In the genomic region with DNA sequence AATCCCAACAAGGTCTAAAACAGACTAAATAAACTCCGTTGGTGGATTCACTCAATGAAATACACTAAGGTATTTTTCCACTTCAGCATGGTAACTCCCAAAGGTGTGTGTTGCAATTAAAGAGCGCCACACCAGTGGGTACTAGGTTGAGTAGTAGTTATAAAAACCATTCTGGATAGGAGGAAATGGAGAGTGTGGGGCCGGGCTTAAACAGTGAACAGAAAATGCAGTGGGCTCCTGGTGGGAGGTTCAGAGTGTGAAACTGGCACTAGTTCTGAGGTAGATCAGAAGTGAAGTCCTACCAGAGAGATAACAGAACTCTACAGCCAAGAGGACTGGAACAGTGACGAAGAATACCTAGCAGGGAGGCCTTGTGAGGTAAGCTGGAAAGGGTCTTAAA, we compare ENCODE assay signal across 9 mouse cellular contexts. TPM values are rescaled to one million over a fixed set of nuclear protein-coding genes. Genes with fewer than 3 reads are reported as not detected.
DNase-seq lines count a peak whose midpoint lies in the region; ATAC-seq lines count a peak whose summit lies in the region.
"Had no signal": no experiment of that assay in that cellular context is flagged by ENCODE, and none has a peak within 500 bp of the region (broad histone marks: within the 10 kb centered on the region; RNA-seq: fewer than 3 reads in every experiment).

No protein-coding gene starts in this region.

- H3K4me1 ChIP-seq in heart, embryonic 14.5 days (ENCODE audit: control insufficient read depth in 2 of 2, insufficient read depth in 2 of 2, low read length in 2 of 2) = peaks cover 0 to 12% of the 10 kb centered on the region in 2 experiments; a peak in 2 of 4 replicates
- peaks cover 5% of the 10 kb centered on the region; the same call in 1 of the 2 replicates for H3K4me1 ChIP-seq in brown adipose tissue, adult 24 weeks (ENCODE audit: control insufficient read depth, insufficient read depth, insufficient read length, low read length)
- H3K4me1 ChIP-seq in hindbrain, embryonic 13.5 days (replicated peaks) = peaks cover 28% of the 10 kb centered on the region
- H3K4me1 ChIP-seq in midbrain, embryonic 12.5 days = peaks cover 16% of the 10 kb centered on the region

- no peak for ATAC-seq in heart, embryonic 14.5 days (ENCODE audit: insufficient number of reproducible peaks, insufficient read depth, low FRiP score, low read depth)
- no peak for ATAC-seq in hindbrain, embryonic 13.5 days (ENCODE audit: low FRiP score)
- no peak for ATAC-seq in midbrain, embryonic 12.5 days (ENCODE audit: low FRiP score, low read depth)

- H3K4me3 ChIP-seq in heart, embryonic 14.5 days (ENCODE audit: control insufficient read depth in 1 of 2, insufficient read depth in 1 of 2, low read depth in 1 of 2, low read length in 2 of 2) = peak overlapping the region in 1 of 2 experiments; percentile 67; a peak in 2 of 4 replicates
- H3K4me3 ChIP-seq in brown adipose tissue, adult 24 weeks (ENCODE audit: insufficient read depth, low read depth, low read length) = peak overlapping the region; percentile 52
- H3K4me3 ChIP-seq in hindbrain, embryonic 13.5 days = peak overlapping the region; percentile 90
- peak overlapping the region; percentile 91 for H3K4me3 ChIP-seq in midbrain, embryonic 12.5 days

- DNase-seq in heart, postnatal 10 days = no peak
- DNase-seq in urinary bladder, adult 2 months (ENCODE audit: low spot score) = no peak
- DNase-seq in c-Kit-positive CD71-positive TER-119-positive erythroid progenitor cells, embryonic 14.5 days (ENCODE audit: low spot score) = no peak
- no peak for DNase-seq in kidney, postnatal 36 days

- no peaks in the 10 kb centered on the region for H3K27me3 ChIP-seq in heart, embryonic 14.5 days (ENCODE audit: control insufficient read depth, insufficient read depth, low read length)
- H3K27me3 ChIP-seq in hindbrain, embryonic 13.5 days = no peaks in the 10 kb centered on the region
- no peaks in the 10 kb centered on the region for H3K27me3 ChIP-seq in midbrain, embryonic 12.5 days

- H3K27ac ChIP-seq in heart, embryonic 14.5 days (replicated peaks in 1 of 2; ENCODE audit: control insufficient read depth in 1 of 2, insufficient read depth in 1 of 2, low read depth in 2 of 2, low read length in 2 of 2) = peak overlapping the region; percentile 61 to 87; a peak in 3 of 4 replicates
- peak overlapping the region; percentile 88 for H3K27ac ChIP-seq in brown adipose tissue, adult 24 weeks (replicated peaks; ENCODE audit: low read depth, low read length)
- peak overlapping the region; percentile 91 for H3K27ac ChIP-seq in hindbrain, embryonic 13.5 days
- peak overlapping the region; percentile 84 for H3K27ac ChIP-seq in midbrain, embryonic 12.5 days (replicated peaks)

- peak overlapping the region; percentile 72 for H3K9ac ChIP-seq in heart, embryonic 14.5 days (ENCODE audit: low read length)
- peak overlapping the region; percentile 70 for H3K9ac ChIP-seq in hindbrain, embryonic 13.5 days
- peak overlapping the region; percentile 47; the same call in 1 of the 2 replicates for H3K9ac ChIP-seq in midbrain, embryonic 12.5 days (replicated peaks)

- 82% methylated on average over 4 of the region's 4 CpGs for WGBS in heart, embryonic 14.5 days
- WGBS in hindbrain, embryonic 13.5 days = 83% methylated on average over 4 of the region's 4 CpGs
- 82% methylated on average over 4 of the region's 4 CpGs for WGBS in midbrain, embryonic 12.5 days

- intact Hi-C loops in heart, postnatal 10 days (cut with DNase I) = no loop called here

- peaks cover 49% of the 10 kb centered on the region for H3K36me3 ChIP-seq in heart, embryonic 14.5 days (ENCODE audit: control insufficient read depth, insufficient read depth, low read length)
- peaks cover 38% of the 10 kb centered on the region for H3K36me3 ChIP-seq in hindbrain, embryonic 13.5 days
- H3K36me3 ChIP-seq in midbrain, embryonic 12.5 days = peaks cover 42% of the 10 kb centered on the region

- H3K4me2 ChIP-seq in heart, embryonic 14.5 days (ENCODE audit: low read length) = peak overlapping the region; percentile 69
- H3K4me2 ChIP-seq in hindbrain, embryonic 13.5 days = peak overlapping the region; percentile 62
- H3K4me2 ChIP-seq in midbrain, embryonic 12.5 days (replicated peaks) = peak overlapping the region; percentile 67

- H3K9me3 ChIP-seq in heart, embryonic 14.5 days (ENCODE audit: control insufficient read depth, low read length) = no peaks in the 10 kb centered on the region
- no peaks in the 10 kb centered on the region for H3K9me3 ChIP-seq in hindbrain, embryonic 13.5 days
- no peaks in the 10 kb centered on the region for H3K9me3 ChIP-seq in midbrain, embryonic 12.5 days

RNA-seq across cellular contexts. Expression of a gene that starts 0.9 kb away (rescaled TPM):
- 89.7 and 97.4 TPM in 2 replicates for polyA plus RNA-seq in heart, embryonic 14.5 days (2014; fragmentation: Nextera tagmentation; extraction: Ambion mirVana)
- total RNA-seq in heart, postnatal 10 days (2021) = 10 to 100 TPM; 79.9 to 84.5 TPM
- polyA plus RNA-seq in brown adipose tissue, adult 24 weeks (2012; ENCODE audit: insufficient read depth, insufficient read length, missing spikeins) = 79.5 and 80.6 TPM in 2 replicates
- 59.9 and 61.5 TPM in 2 replicates for polyA plus RNA-seq in hindbrain, embryonic 13.5 days (2015; fragmentation: Nextera tagmentation; extraction: Ambion mirVana)
- 79.3 and 88.8 TPM in 2 replicates for polyA plus RNA-seq in midbrain, embryonic 12.5 days (2016; fragmentation: Nextera tagmentation; extraction: Ambion mirVana)
- 77.7 and 78.5 TPM in 2 replicates for polyA plus RNA-seq in urinary bladder, adult 2 months (2012; rRNA removed)

RNA-seq across cellular contexts. Expression of a gene that starts 14.2 kb away (rescaled TPM):
- polyA plus RNA-seq in heart, embryonic 14.5 days (2014; fragmentation: Nextera tagmentation; extraction: Ambion mirVana) = 10.4 and 11.3 TPM in 2 replicates
- 10 to 100 TPM; 16.2 TPM for total RNA-seq in heart, postnatal 10 days (2021)
- 7.0 and 17.9 TPM in 2 replicates for polyA plus RNA-seq in brown adipose tissue, adult 24 weeks (2012; ENCODE audit: insufficient read depth, insufficient read length, missing spikeins)
- polyA plus RNA-seq in hindbrain, embryonic 13.5 days (2015; fragmentation: Nextera tagmentation; extraction: Ambion mirVana) = 3.7 and 4.2 TPM in 2 replicates
- polyA plus RNA-seq in midbrain, embryonic 12.5 days (2016; fragmentation: Nextera tagmentation; extraction: Ambion mirVana) = 5.0 and 5.1 TPM in 2 replicates
- 66.9 and 67.9 TPM in 2 replicates for polyA plus RNA-seq in urinary bladder, adult 2 months (2012; rRNA removed)

RNA-seq across cellular contexts. Expression of a gene that starts 30.7 kb away (rescaled TPM):
- 0.28 TPM in 1 of 2 replicates, not detected in the other for polyA plus RNA-seq in heart, embryonic 14.5 days (2014; fragmentation: Nextera tagmentation; extraction: Ambion mirVana)
- not detected for total RNA-seq in heart, postnatal 10 days (2021)
- not detected in 2 replicates for polyA plus RNA-seq in brown adipose tissue, adult 24 weeks (2012; ENCODE audit: insufficient read depth, insufficient read length, missing spikeins)
- not detected in 2 replicates for polyA plus RNA-seq in hindbrain, embryonic 13.5 days (2015; fragmentation: Nextera tagmentation; extraction: Ambion mirVana)
- polyA plus RNA-seq in midbrain, embryonic 12.5 days (2016; fragmentation: Nextera tagmentation; extraction: Ambion mirVana) = 0.43 TPM in 1 of 2 replicates, not detected in the other
- not detected in 2 replicates for polyA plus RNA-seq in urinary bladder, adult 2 months (2012; rRNA removed)
- polyA plus RNA-seq: brain, embryonic 14.5 days had no signal
